22 mouse cellular contexts compared by ENCODE assay signal in the genomic region with DNA sequence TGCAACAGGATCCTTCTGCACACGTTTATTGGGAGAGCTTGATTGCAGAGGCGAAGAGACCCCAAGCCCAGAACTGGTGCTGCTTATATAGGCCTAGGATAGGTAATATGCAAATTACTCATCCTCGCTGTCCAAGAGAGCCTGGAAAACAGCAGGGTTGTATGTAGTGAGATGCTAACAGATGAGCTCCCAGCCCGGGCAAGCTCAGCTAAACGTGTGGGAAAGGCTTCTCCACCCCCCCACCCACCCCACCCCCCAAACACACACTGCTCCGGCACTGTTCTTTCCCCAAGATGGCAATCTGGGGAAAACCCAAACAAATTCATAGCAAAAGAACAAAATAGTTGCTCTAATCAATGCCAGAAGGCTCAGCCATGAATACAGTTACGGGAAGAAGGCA. TPM values are rescaled to one million over a fixed set of nuclear protein-coding genes. Genes with fewer than 3 reads are reported as not detected.
A peak's percentile ranks its signal among the peaks of the same experiment; 100 is the strongest.
DNase-seq lines count a peak whose midpoint lies in the region; ATAC-seq lines count a peak whose summit lies in the region.
"Had no signal": no experiment of that assay in that cellular context is flagged by ENCODE, and none has a peak within 500 bp of the region (broad histone marks: within the 10 kb centered on the region; RNA-seq: fewer than 3 reads in every experiment).

No protein-coding gene starts in this region.

- no peak for ATAC-seq in embryonic facial prominence, embryonic 11.5 days (replicated peaks; ENCODE audit: insufficient number of reproducible peaks, low FRiP score, low TSS enrichment, low read depth)
- peak; percentile 61 for ATAC-seq in embryonic facial prominence, embryonic 14.5 days (ENCODE audit: low read depth)
- ATAC-seq in stomach, embryonic 15.5 days (ENCODE audit: insufficient read depth, low FRiP score, low read depth), result no peak
- ATAC-seq: activated CD4-positive, CD25-positive, alpha-beta regulatory T cell, adult 4 months; forebrain, embryonic 13.5 days; forebrain, embryonic 16.5 days; hindbrain, embryonic 16.5 days had no signal

- H3K9me3 ChIP-seq in embryonic facial prominence, embryonic 11.5 days (replicated peaks; ENCODE audit: control insufficient read depth, low read length), result no peaks in the 10 kb centered on the region
- H3K9me3 ChIP-seq in embryonic facial prominence, embryonic 10.5 days, result no peaks in the 10 kb centered on the region
- H3K9me3 ChIP-seq in embryonic facial prominence, embryonic 14.5 days (ENCODE audit: control insufficient read depth, low read length), result no peaks in the 10 kb centered on the region
- no peaks in the 10 kb centered on the region for H3K9me3 ChIP-seq in stomach, embryonic 15.5 days
- H3K9me3 ChIP-seq: forebrain, embryonic 10.5 days; forebrain, embryonic 13.5 days; heart, embryonic 12.5 days; heart, embryonic 15.5 days; hindbrain, embryonic 10.5 days; hindbrain, embryonic 13.5 days had no signal

- WGBS in embryonic facial prominence, embryonic 11.5 days, result 54% methylated on average over 7 of the region's 7 CpGs
- WGBS in embryonic facial prominence, embryonic 10.5 days, result 71% methylated on average over 7 of the region's 7 CpGs
- 42% methylated on average over 7 of the region's 7 CpGs for WGBS in embryonic facial prominence, embryonic 14.5 days
- WGBS in stomach, embryonic 15.5 days, result 66% methylated on average over 7 of the region's 7 CpGs

- H3K4me2 ChIP-seq in embryonic facial prominence, embryonic 11.5 days (ENCODE audit: low read depth, low read length), result no peak overlapping the region
- peak overlapping the region; percentile 1; the same call in 1 of the 2 replicates for H3K4me2 ChIP-seq in embryonic facial prominence, embryonic 14.5 days (ENCODE audit: low read depth, low read length)
- no peak overlapping the region for H3K4me2 ChIP-seq in stomach, embryonic 15.5 days
- H3K4me2 ChIP-seq: forebrain, embryonic 13.5 days; heart, embryonic 12.5 days; heart, embryonic 15.5 days; hindbrain, embryonic 13.5 days had no signal

- H3K9ac ChIP-seq in embryonic facial prominence, embryonic 11.5 days (replicated peaks; ENCODE audit: low read length), result no peak overlapping the region
- no peak overlapping the region for H3K9ac ChIP-seq in embryonic facial prominence, embryonic 14.5 days (ENCODE audit: low read depth, low read length)
- H3K9ac ChIP-seq in stomach, embryonic 15.5 days, result no peak overlapping the region
- H3K9ac ChIP-seq: forebrain, embryonic 13.5 days; heart, embryonic 12.5 days; heart, embryonic 15.5 days; hindbrain, embryonic 13.5 days had no signal

- no peaks in the 10 kb centered on the region for H3K36me3 ChIP-seq in embryonic facial prominence, embryonic 11.5 days (replicated peaks; ENCODE audit: control insufficient read depth, insufficient read depth, low read depth, low read length)
- no peaks in the 10 kb centered on the region for H3K36me3 ChIP-seq in embryonic facial prominence, embryonic 10.5 days (replicated peaks)
- H3K36me3 ChIP-seq in embryonic facial prominence, embryonic 14.5 days (ENCODE audit: control insufficient read depth, insufficient read depth, low read length), result no peaks in the 10 kb centered on the region
- H3K36me3 ChIP-seq in stomach, embryonic 15.5 days, result no peaks in the 10 kb centered on the region
- H3K36me3 ChIP-seq: forebrain, embryonic 10.5 days; heart, embryonic 12.5 days; heart, embryonic 15.5 days; hindbrain, embryonic 10.5 days; hindbrain, embryonic 13.5 days had no signal

- DNase-seq in embryonic facial prominence, embryonic 11.5 days (ENCODE audit: low spot score), result peak; percentile 47
- DNase-seq in embryonic facial prominence, embryonic 10.5 days (ENCODE audit: low spot score), result no peak
- DNase-seq in embryonic facial prominence, embryonic 14.5 days (ENCODE audit: low spot score), result no peak
- DNase-seq in frontal cortex, postnatal 25 days (ENCODE audit: low spot score in 2 of 2), result no peak
- DNase-seq in heart, adult 9 months (ENCODE audit: low spot score in 2 of 2), result no peak
- no peak for DNase-seq in neural tube, embryonic 10.5 days (ENCODE audit: extremely low spot score, low spot score)
- DNase-seq: adrenal gland, adult 8-10 months; adrenal gland, postnatal 25 days; cerebellum, adult 18-20 months; cerebellum, adult 9-10 months; gastrocnemius, adult 2 months; gastrocnemius, postnatal 14 days had no signal

- H3K27me3 ChIP-seq in embryonic facial prominence, embryonic 11.5 days (ENCODE audit: control insufficient read depth, insufficient read depth, low read length), result no peaks in the 10 kb centered on the region
- H3K27me3 ChIP-seq in embryonic facial prominence, embryonic 10.5 days (replicated peaks; ENCODE audit: low read depth, poor library complexity, severe bottlenecking), result no peaks in the 10 kb centered on the region
- H3K27me3 ChIP-seq in embryonic facial prominence, embryonic 14.5 days (replicated peaks; ENCODE audit: control insufficient read depth, insufficient read depth, low read length), result no peaks in the 10 kb centered on the region
- no peaks in the 10 kb centered on the region for H3K27me3 ChIP-seq in stomach, embryonic 15.5 days (replicated peaks)
- H3K27me3 ChIP-seq: forebrain, embryonic 13.5 days; heart, embryonic 12.5 days; heart, embryonic 15.5 days; hindbrain, embryonic 13.5 days had no signal

- no peak overlapping the region for H3K4me3 ChIP-seq in embryonic facial prominence, embryonic 11.5 days (ENCODE audit: low read depth, low read length)
- H3K4me3 ChIP-seq in embryonic facial prominence, embryonic 10.5 days, result no peak overlapping the region
- H3K4me3 ChIP-seq in embryonic facial prominence, embryonic 14.5 days (ENCODE audit: low read depth, low read length), result no peak overlapping the region
- no peak overlapping the region for H3K4me3 ChIP-seq in stomach, embryonic 15.5 days (replicated peaks)
- H3K4me3 ChIP-seq: forebrain, embryonic 10.5 days; forebrain, embryonic 13.5 days; gastrocnemius, adult 2 months; heart, embryonic 12.5 days; heart, embryonic 15.5 days; hindbrain, embryonic 10.5 days; hindbrain, embryonic 13.5 days had no signal

- no peak overlapping the region for H3K27ac ChIP-seq in embryonic facial prominence, embryonic 11.5 days (replicated peaks; ENCODE audit: low read depth, low read length)
- no peak overlapping the region; the same call in 1 of the 2 replicates for H3K27ac ChIP-seq in embryonic facial prominence, embryonic 10.5 days (replicated peaks)
- peak overlapping the region; percentile 66 for H3K27ac ChIP-seq in embryonic facial prominence, embryonic 14.5 days (replicated peaks; ENCODE audit: low read depth, low read length)
- peak overlapping the region; percentile 48; the same call in 1 of the 2 replicates for H3K27ac ChIP-seq in stomach, embryonic 15.5 days
- H3K27ac ChIP-seq: forebrain, embryonic 10.5 days; forebrain, embryonic 13.5 days; gastrocnemius, adult 2 months; heart, embryonic 15.5 days; hindbrain, embryonic 10.5 days; hindbrain, embryonic 13.5 days had no signal

- 0 out of 2 replicates have a peak, but pooled peaks cover 2% of the 10 kb centered on the region for H3K4me1 ChIP-seq in embryonic facial prominence, embryonic 11.5 days (ENCODE audit: control insufficient read depth, insufficient read depth, low read length)
- peaks cover 28% of the 10 kb centered on the region for H3K4me1 ChIP-seq in embryonic facial prominence, embryonic 10.5 days
- H3K4me1 ChIP-seq in embryonic facial prominence, embryonic 14.5 days (ENCODE audit: control insufficient read depth, insufficient read depth, low read length), result peaks cover 18% of the 10 kb centered on the region
- no peaks in the 10 kb centered on the region for H3K4me1 ChIP-seq in stomach, embryonic 15.5 days
- H3K4me1 ChIP-seq: forebrain, embryonic 13.5 days; heart, embryonic 15.5 days had no signal

RNA-seq across cellular contexts. Expression of gene Cnn3, which starts 29.7 kb away (rescaled TPM):
- 1,087 and 1,113 TPM in 2 replicates for polyA plus RNA-seq in embryonic facial prominence, embryonic 11.5 days (2014; fragmentation: Nextera tagmentation; extraction: Ambion mirVana)
- polyA plus RNA-seq in embryonic facial prominence, embryonic 10.5 days (2016; fragmentation: Nextera tagmentation; extraction: Ambion mirVana), result 864 and 874 TPM in 2 replicates
- polyA plus RNA-seq in embryonic facial prominence, embryonic 14.5 days (2014; fragmentation: Nextera tagmentation; extraction: Ambion mirVana), result 870 and 944 TPM in 2 replicates
- 522 and 525 TPM in 2 replicates for polyA plus RNA-seq in stomach, embryonic 15.5 days (2015; fragmentation: Nextera tagmentation; extraction: Ambion mirVana)

Comparison
In these comparisons a context has a peak if more than half of its experiments do, and no peak if none do; other contexts are left out.
1. H3K27ac ChIP-seq: peak in embryonic facial prominence, embryonic 14.5 days (single experiment) and stomach, embryonic 15.5 days (single experiment); none in embryonic facial prominence, embryonic 11.5 days (single experiment) and embryonic facial prominence, embryonic 10.5 days (single experiment).